Mouse (Mus musculus) intestine, postnatal 0 days (tissue): ENCODE measurements around the gene Slc39a11. TPM values are rescaled to one million over a fixed set of nuclear protein-coding genes. Genes with fewer than 3 reads are reported as not detected.

Source experiments
- ATAC-seq: fragments of 200-750 bp; cut with Nextera tagmentation; 2 replicates; pipeline ENCODE4 v1.8.0; 2017; ENCODE audit warnings: mild to moderate bottlenecking, moderate TSS enrichment, moderate library complexity
- H3K27ac ChIP-seq: fragments of 300-500 bp; sonication (generic); 2 replicates; pipeline ENCODE4 v1.5.1; 2014; ENCODE audit warnings: mild to moderate bottlenecking, low read depth, low read length, moderate library complexity
- H3K27me3 ChIP-seq: fragments of 300-500 bp; sonication (generic); replicated peaks from 2 replicates; pipeline ENCODE4 v1.6.1; 2014; ENCODE audit warnings: low read length, mixed read lengths; ENCODE audit not compliant: control insufficient read depth, insufficient read depth
- H3K36me3 ChIP-seq: fragments of 300-500 bp; sonication (generic); 2 replicates; pipeline ENCODE4 v1.6.1; 2014; ENCODE audit warnings: mild to moderate bottlenecking, moderate library complexity; ENCODE audit not compliant: control insufficient read depth, insufficient read depth
- H3K4me1 ChIP-seq: fragments of 300-500 bp; sonication (generic); replicated peaks from 2 replicates; pipeline ENCODE4 v1.6.1; 2014; ENCODE audit warnings: antibody characterized with exemption, low read length, mixed read lengths; ENCODE audit not compliant: control insufficient read depth, insufficient read depth
- H3K4me2 ChIP-seq: fragments of 300-500 bp; sonication (generic); replicated peaks from 2 replicates; pipeline ENCODE4 v1.6.1; 2014; ENCODE audit warnings: low read depth, mild to moderate bottlenecking, moderate library complexity
- H3K4me3 ChIP-seq: fragments of 300-500 bp; sonication (generic); 2 replicates; pipeline ENCODE4 v1.5.1; 2014; ENCODE audit warnings: low read depth, low read length
- H3K9ac ChIP-seq: fragments of 300-500 bp; sonication (generic); 2 replicates; pipeline ENCODE4 v1.6.1; 2014; ENCODE audit warnings: mild to moderate bottlenecking, low read depth, low read length
- H3K9me3 ChIP-seq: fragments of 300-500 bp; sonication (generic); 2 replicates; pipeline ENCODE4 v1.6.1; 2016; ENCODE audit warnings: mixed run types; ENCODE audit not compliant: control insufficient read depth
- CTCF ChIP-seq: sonication (generic); IDR thresholded peaks from 2 replicates; pipeline ENCODE4 v1.5.1; 2016; ENCODE audit warnings: low read depth, mild to moderate bottlenecking, control low read depth, antibody characterized with exemption, moderate library complexity
- WGBS: fragments of 180-500 bp; shearing (Covaris S2); extraction: QIAGEN DNeasy Blood & Tissue Kit; methylation state at CpG from one replicate; pipeline ENCODE4 v1.1.7; 2014; 5-methylcytosine and 5-hydroxymethylcytosine counted together
- polyA plus RNA-seq: library from polyadenylated mRNA; unstranded; fragments of >200 nt; fragmentation: Nextera tagmentation; extraction: Ambion mirVana; gene quantifications from 2 replicates; pipeline ENCODE4 v1.2.1, GENCODE M21; 2015

The Slc39a11 gene
- polyA plus RNA-seq, 1 experiment from 2014 or later = 50.7 TPM

GRCm38 (mm10) chr11:113487603-113488335, 162.1 kb downstream of the Slc39a11 start:
- no peak overlapping the region for H3K4me2 ChIP-seq
- no peaks in the 10 kb centered on the region for H3K27me3 ChIP-seq
- no peak for TF ChIP-seq CTCF
- H3K27ac ChIP-seq = peak overlapping the region; percentile 75
- 15% methylated on average over 8 of the region's 8 CpGs for WGBS
- ATAC-seq = peak; percentile 96
- no peaks in the 10 kb centered on the region for H3K9me3 ChIP-seq
- H3K9ac ChIP-seq = no peak overlapping the region
- no peak overlapping the region for H3K4me3 ChIP-seq
- H3K36me3 ChIP-seq = no peaks in the 10 kb centered on the region
- H3K4me1 ChIP-seq = peaks cover 6% of the 10 kb centered on the region; the same call in 1 of the 2 replicates

- Histone ChIP-seq H3K4me1 (peaks cover 4% of the 10 kb centered on the region; the same call in 1 of the 2 replicates), H3K27ac (0 out of 2 replicates have a peak overlapping the region, but pooled peaks have one; percentile 41), H3K4me2 (no peak overlapping the region), H3K27me3 (no peaks in the 10 kb centered on the region), H3K9me3 (no peaks in the 10 kb centered on the region), H3K36me3 (no peaks in the 10 kb centered on the region), H3K9ac (no peak overlapping the region), H3K4me3 (no peak overlapping the region)
- peak; percentile 49 for TF ChIP-seq CTCF
- no peak for ATAC-seq
- WGBS = 89% methylated on average over 10 of the region's 10 CpGs
Observed at GRCm38 (mm10) chr11:113484037-113484436, 165.8 kb downstream of the Slc39a11 start.

GRCm38 (mm10) chr11:113477550-113477949, 172.3 kb downstream of the Slc39a11 start:
- Histone ChIP-seq H3K36me3 (no peaks in the 10 kb centered on the region), H3K9ac (no peak overlapping the region), H3K27ac (no peak overlapping the region), H3K27me3 (no peaks in the 10 kb centered on the region), H3K9me3 (no peaks in the 10 kb centered on the region), H3K4me1 (peaks cover 11% of the 10 kb centered on the region), H3K4me3 (no peak overlapping the region), H3K4me2 (no peak overlapping the region)
- no peak for TF ChIP-seq CTCF
- no peak for ATAC-seq
- 80% methylated on average over 9 of the region's 9 CpGs for WGBS

GRCm38 (mm10) chr11:113476720-113477119, 173.2 kb downstream of the Slc39a11 start:
- no peak for TF ChIP-seq CTCF
- 51% methylated on average over 9 of the region's 9 CpGs for WGBS
- H3K36me3 ChIP-seq = no peaks in the 10 kb centered on the region
- no peaks in the 10 kb centered on the region for H3K27me3 ChIP-seq
- no peak for ATAC-seq
- H3K4me2 ChIP-seq = no peak overlapping the region
- peaks cover 11% of the 10 kb centered on the region for H3K4me1 ChIP-seq
- H3K9me3 ChIP-seq = no peaks in the 10 kb centered on the region
- H3K4me3 ChIP-seq = no peak overlapping the region
- H3K27ac ChIP-seq = no peak overlapping the region
- H3K9ac ChIP-seq = no peak overlapping the region

GRCm38 (mm10) chr11:113475491-113475890, 174.4 kb downstream of the Slc39a11 start:
- H3K4me3 ChIP-seq = no peak overlapping the region
- H3K9ac ChIP-seq = no peak overlapping the region
- 72% methylated on average over 5 of the region's 5 CpGs for WGBS
- no peak overlapping the region for H3K4me2 ChIP-seq
- peak; percentile 17; the same call in 1 of the 2 replicates for ATAC-seq
- H3K27me3 ChIP-seq = no peaks in the 10 kb centered on the region
- TF ChIP-seq CTCF = no peak
- H3K4me1 ChIP-seq = peaks cover 11% of the 10 kb centered on the region
- no peaks in the 10 kb centered on the region for H3K9me3 ChIP-seq
- H3K27ac ChIP-seq = no peak overlapping the region
- H3K36me3 ChIP-seq = no peaks in the 10 kb centered on the region

GRCm38 (mm10) chr11:113473998-113474534, 175.8 kb downstream of the Slc39a11 start:
- Histone ChIP-seq H3K27ac (no peak overlapping the region), H3K9me3 (no peaks in the 10 kb centered on the region), H3K9ac (no peak overlapping the region), H3K36me3 (no peaks in the 10 kb centered on the region; the same call in 1 of the 2 replicates), H3K4me1 (peaks cover 11% of the 10 kb centered on the region), H3K4me3 (no peak overlapping the region), H3K27me3 (no peaks in the 10 kb centered on the region), H3K4me2 (no peak overlapping the region)
- 59% methylated on average over 7 of the region's 7 CpGs for WGBS
- no peak for TF ChIP-seq CTCF
- peak; percentile 89 for ATAC-seq
